Mouse (Mus musculus) liver, adult 2 months (tissue): Measurements from ENCODE around the gene Ccdc85b.
A peak's percentile ranks its signal among the peaks of the same experiment; 100 is the strongest.
"Not testable (repeated sequence)": the region's sequence is repeated elsewhere in the genome, so short reads cannot be mapped to it uniquely, and the experiment has no call there.

ENCODE experiments used
- CTCF ChIP-seq: fragments of 200-500 bp; IDR thresholded peaks from 2 replicates; pipeline ENCODE4 v1.5.1; 2011; ENCODE audit warnings: low read depth, low read length, control low read depth
- POLR2A ChIP-seq: fragments of 200-500 bp; IDR thresholded peaks from 2 replicates; pipeline ENCODE4 v1.6.1; 2011; ENCODE audit warnings: low read length, control low read depth; ENCODE audit not compliant: insufficient read depth; ENCODE audit errors: extremely low read depth

GRCm38 (mm10) chr19:5406531-5407126 lies 51.1 kb downstream of the Ccdc85b start:
- not testable (repeated sequence) for TF ChIP-seq CTCF
- TF ChIP-seq POLR2A = peak; percentile 22; the same call in 1 of the 2 replicates
